8 mouse cellular contexts compared by ENCODE assay signal in genomic region chr2:173307561-173307960, GRCm38 (mm10). TPM values are rescaled to one million over a fixed set of nuclear protein-coding genes. Genes with fewer than 3 reads are reported as not detected.
DNase-seq lines count a peak whose midpoint lies in the region; ATAC-seq and TF ChIP-seq lines count a peak whose summit lies in the region.

No protein-coding gene starts in this region.

- H3K27ac ChIP-seq in midbrain, embryonic 16.5 days (ENCODE audit: low read length) = no peak overlapping the region
- H3K27ac ChIP-seq in stomach, postnatal 0 days (replicated peaks) = no peak overlapping the region

- TF ChIP-seq EP300 in stomach, postnatal 0 days (optimal IDR thresholded peaks at IDR 0.05) = no peak

- DNase-seq in embryo, embryonic 10.5 days (ENCODE audit: low spot score) = peak; percentile 58
- DNase-seq in gastrocnemius, postnatal 25 days = peak; percentile 18
- peak; percentile 37 for DNase-seq in induced T-regulatory cell, adult 2 months (ENCODE audit: low read depth)
- DNase-seq in left cerebral cortex, adult 8-10 months (ENCODE audit: low spot score in 2 of 2) = peak; percentile 25 to 80
- DNase-seq in stomach, postnatal 0 days (ENCODE audit: low spot score) = peak; percentile 27
- DNase-seq in urinary bladder, postnatal 14 days (ENCODE audit: low spot score) = no peak

- H3K27me3 ChIP-seq in midbrain, embryonic 16.5 days (ENCODE audit: control insufficient read depth, insufficient read depth, low read depth, low read length) = no peaks in the 10 kb centered on the region
- H3K27me3 ChIP-seq in stomach, postnatal 0 days (ENCODE audit: control insufficient read depth, insufficient read depth, low read length) = no peaks in the 10 kb centered on the region

- H3K4me2 ChIP-seq in midbrain, embryonic 16.5 days (ENCODE audit: low read length) = peak overlapping the region; percentile 48
- peak overlapping the region; percentile 25 for H3K4me2 ChIP-seq in stomach, postnatal 0 days (replicated peaks; ENCODE audit: low read depth)

- H3K9me3 ChIP-seq in midbrain, embryonic 16.5 days (replicated peaks; ENCODE audit: control insufficient read depth, low read length, poor library complexity, severe bottlenecking) = no peaks in the 10 kb centered on the region
- no peaks in the 10 kb centered on the region for H3K9me3 ChIP-seq in stomach, postnatal 0 days (ENCODE audit: control insufficient read depth, low read length)

- H3K36me3 ChIP-seq in midbrain, embryonic 16.5 days (ENCODE audit: control insufficient read depth, insufficient read depth, low read length) = no peaks in the 10 kb centered on the region
- no peaks in the 10 kb centered on the region for H3K36me3 ChIP-seq in stomach, postnatal 0 days (ENCODE audit: control insufficient read depth, insufficient read depth, low read length)

- H3K4me3 ChIP-seq in midbrain, embryonic 16.5 days (ENCODE audit: low read depth, low read length) = no peak overlapping the region
- H3K4me3 ChIP-seq in stomach, postnatal 0 days (ENCODE audit: low read depth, low read length) = no peak overlapping the region

- TF ChIP-seq CTCF in stomach, postnatal 0 days (IDR thresholded peaks at IDR 0.05; ENCODE audit: low read depth) = no peak

- peaks cover 18% of the 10 kb centered on the region for H3K4me1 ChIP-seq in midbrain, embryonic 16.5 days (ENCODE audit: control insufficient read depth, insufficient read depth, low read length)
- no peaks in the 10 kb centered on the region for H3K4me1 ChIP-seq in stomach, postnatal 0 days (replicated peaks; ENCODE audit: control insufficient read depth, insufficient read depth)

- 0% methylated on average over 15 of the region's 18 CpGs for whole genome bisulfite sequencing in midbrain, embryonic 16.5 days
- 4% methylated on average over 16 of the region's 18 CpGs for WGBS in stomach, postnatal 0 days

- no peak overlapping the region for H3K9ac ChIP-seq in midbrain, embryonic 16.5 days (ENCODE audit: low read depth, low read length)
- H3K9ac ChIP-seq in stomach, postnatal 0 days (ENCODE audit: low read length) = no peak overlapping the region

- peak; percentile 89 for ATAC-seq in CD4-positive, CD25-positive, alpha-beta regulatory T cell, adult 4 months
- peak; percentile 83 for ATAC-seq in midbrain, embryonic 16.5 days
- ATAC-seq in stomach, postnatal 0 days (ENCODE audit: low FRiP score, low TSS enrichment) = peak; percentile 50; the same call in 1 of the 2 replicates

RNA-seq across cellular contexts. Expression of gene Pmepa1, which starts 31.2 kb away (rescaled TPM):
- 10 to 100 TPM; 10.4 to 12.7 TPM for polyA plus RNA-seq in CD4-positive, CD25-positive, alpha-beta regulatory T cell, adult 4 months (2017; shearing (Covaris generic))
- total RNA-seq in gastrocnemius, postnatal 25 days (2021) = 10 to 100 TPM; 18.2 to 19.2 TPM
- 10 to 100 TPM; 34.3 to 67.8 (median 49.6) TPM for total RNA-seq in left cerebral cortex, adult 8-10 months (2022)
- polyA plus RNA-seq in midbrain, embryonic 16.5 days (2015; fragmentation: Nextera tagmentation; extraction: Ambion mirVana) = 3.4 and 4.5 TPM in 2 replicates
- 6.1 and 7.0 TPM in 2 replicates for polyA plus RNA-seq in stomach, postnatal 0 days (2015; fragmentation: Nextera tagmentation; extraction: Ambion mirVana)
